Mouse (Mus musculus) cortical plate, adult 2 months (tissue): Measurements from ENCODE around the gene Tmem104. TPM values are rescaled to one million over a fixed set of nuclear protein-coding genes. Genes with fewer than 3 reads are reported as not detected.

ENCODE experiments used
- H3K27ac ChIP-seq: fragments of 200-500 bp; 2 replicates; pipeline ENCODE4 v1.5.1; 2012; ENCODE audit warnings: low read length, control low read depth, inconsistent platforms; ENCODE audit not compliant: insufficient read depth
- H3K4me1 ChIP-seq: fragments of 200-500 bp; 2 replicates; pipeline ENCODE4 v1.6.1; 2011; ENCODE audit warnings: low read length; ENCODE audit not compliant: control insufficient read depth, insufficient read depth
- H3K4me3 ChIP-seq: fragments of 200-500 bp; 2 replicates; pipeline ENCODE4 v1.5.1; 2011; ENCODE audit warnings: mild to moderate bottlenecking, low read length, control low read depth; ENCODE audit not compliant: insufficient read depth
- CTCF ChIP-seq: fragments of 200-500 bp; IDR thresholded peaks from 2 replicates; pipeline ENCODE4 v1.5.1; 2011; ENCODE audit warnings: mild to moderate bottlenecking, control low read depth, low read length; ENCODE audit not compliant: insufficient read depth; ENCODE audit errors: extremely low read depth
- POLR2A ChIP-seq: fragments of 200-500 bp; IDR thresholded peaks from 2 replicates; pipeline ENCODE4 v1.6.1; 2011; ENCODE audit warnings: mild to moderate bottlenecking, low read length, control low read depth; ENCODE audit not compliant: insufficient read depth; ENCODE audit errors: extremely low read depth
- polyA plus RNA-seq: library from polyadenylated mRNA; depleted of rRNA; stranded (reverse); fragments of >200 nt; gene quantifications from 2 replicates; pipeline ENCODE4 v1.2.3, GENCODE M21; 2012

Tmem104 gene
- polyA plus RNA-seq, 1 experiment: 10.3 TPM

DNA sequence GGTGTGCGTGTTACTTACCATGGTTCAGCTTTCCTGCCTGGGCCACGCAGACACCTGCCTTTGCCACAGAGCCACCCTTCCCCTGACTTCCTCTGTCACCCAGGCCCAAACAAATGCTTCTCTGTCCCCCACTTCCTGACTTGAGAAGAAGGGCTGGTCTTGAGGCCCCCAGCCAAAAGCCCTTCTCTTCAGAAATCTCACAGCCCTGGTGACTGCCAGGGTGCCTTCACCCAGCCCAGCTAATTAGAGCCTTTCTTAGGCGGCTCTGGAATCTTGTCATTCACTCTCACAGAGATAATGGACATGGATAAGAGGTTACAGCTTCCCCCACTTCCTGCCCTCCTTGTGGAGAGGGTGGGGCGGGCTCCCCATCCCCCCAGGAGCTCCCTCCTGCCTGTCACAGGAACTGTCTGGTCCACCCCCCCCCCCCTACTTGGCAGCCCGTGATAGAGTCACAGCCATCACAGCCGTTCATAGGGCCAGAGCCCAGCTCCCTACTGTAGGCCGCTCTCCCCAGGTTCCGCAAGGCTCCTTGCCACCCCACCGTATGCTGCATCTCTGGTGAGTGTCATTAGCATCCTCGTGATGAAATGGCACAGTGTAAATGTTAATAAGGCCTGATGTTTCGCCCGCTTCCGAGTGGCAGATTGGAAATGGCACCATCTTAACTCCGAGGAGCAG, 39.7 kb downstream of the Tmem104 start:
- Histone ChIP-seq H3K4me3 (no peak overlapping the region), H3K27ac (no peak overlapping the region), H3K4me1 (peaks cover 2% of the 10 kb centered on the region; the same call in 1 of the 2 replicates)
- TF ChIP-seq CTCF (no peak), POLR2A (no peak)

DNA sequence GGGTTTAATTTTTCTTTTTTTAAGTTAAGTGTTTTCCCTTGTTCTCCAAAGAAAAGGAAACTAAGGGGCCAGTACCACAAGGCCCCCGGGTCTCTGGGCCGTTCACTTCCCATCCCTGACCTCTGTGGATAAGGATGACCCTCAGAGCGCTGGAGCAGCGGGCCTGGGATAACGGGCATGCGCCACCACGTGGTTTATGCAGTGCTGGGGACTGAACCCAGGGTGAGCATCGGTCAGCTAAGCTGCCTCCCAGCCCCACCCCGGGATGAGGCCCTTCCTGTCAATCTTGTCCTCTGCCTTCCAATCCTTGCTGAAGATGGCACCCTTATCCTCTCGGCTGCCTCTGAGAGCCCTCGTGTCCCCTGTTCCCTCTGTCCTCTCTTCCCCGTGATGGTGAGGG, 40.4 kb downstream of the Tmem104 start:
- Histone ChIP-seq H3K4me1 (peaks cover 2% of the 10 kb centered on the region; the same call in 1 of the 2 replicates), H3K4me3 (no peak overlapping the region), H3K27ac (no peak overlapping the region)
- no peak for TF ChIP-seq CTCF
- no peak for TF ChIP-seq POLR2A

DNA sequence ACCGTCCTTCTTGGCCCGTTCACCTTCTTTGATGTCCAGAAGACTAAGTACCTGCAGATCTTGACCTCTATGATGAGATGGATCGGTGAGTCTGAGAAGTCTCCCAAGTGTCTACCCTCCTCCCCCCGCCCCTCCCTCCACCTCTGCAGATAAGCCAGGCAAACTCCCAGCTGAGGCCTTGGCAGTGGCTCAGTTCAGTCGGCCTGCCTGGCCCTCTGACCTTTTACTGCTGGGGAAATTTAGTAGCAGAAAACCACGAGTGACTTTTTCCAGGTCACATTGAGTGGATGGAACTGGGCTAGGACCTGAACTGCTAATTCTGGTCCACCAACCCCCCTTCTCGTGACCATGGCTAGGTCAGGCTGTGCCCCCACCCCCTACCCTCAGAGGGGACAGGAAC, 41.1 kb downstream of the Tmem104 start:
- H3K4me1 ChIP-seq: 0 out of 2 replicates have a peak, but pooled peaks cover 2% of the 10 kb centered on the region
- H3K4me3 ChIP-seq: no peak overlapping the region
- TF ChIP-seq POLR2A (no peak), CTCF (no peak)
- H3K27ac ChIP-seq: no peak overlapping the region

DNA sequence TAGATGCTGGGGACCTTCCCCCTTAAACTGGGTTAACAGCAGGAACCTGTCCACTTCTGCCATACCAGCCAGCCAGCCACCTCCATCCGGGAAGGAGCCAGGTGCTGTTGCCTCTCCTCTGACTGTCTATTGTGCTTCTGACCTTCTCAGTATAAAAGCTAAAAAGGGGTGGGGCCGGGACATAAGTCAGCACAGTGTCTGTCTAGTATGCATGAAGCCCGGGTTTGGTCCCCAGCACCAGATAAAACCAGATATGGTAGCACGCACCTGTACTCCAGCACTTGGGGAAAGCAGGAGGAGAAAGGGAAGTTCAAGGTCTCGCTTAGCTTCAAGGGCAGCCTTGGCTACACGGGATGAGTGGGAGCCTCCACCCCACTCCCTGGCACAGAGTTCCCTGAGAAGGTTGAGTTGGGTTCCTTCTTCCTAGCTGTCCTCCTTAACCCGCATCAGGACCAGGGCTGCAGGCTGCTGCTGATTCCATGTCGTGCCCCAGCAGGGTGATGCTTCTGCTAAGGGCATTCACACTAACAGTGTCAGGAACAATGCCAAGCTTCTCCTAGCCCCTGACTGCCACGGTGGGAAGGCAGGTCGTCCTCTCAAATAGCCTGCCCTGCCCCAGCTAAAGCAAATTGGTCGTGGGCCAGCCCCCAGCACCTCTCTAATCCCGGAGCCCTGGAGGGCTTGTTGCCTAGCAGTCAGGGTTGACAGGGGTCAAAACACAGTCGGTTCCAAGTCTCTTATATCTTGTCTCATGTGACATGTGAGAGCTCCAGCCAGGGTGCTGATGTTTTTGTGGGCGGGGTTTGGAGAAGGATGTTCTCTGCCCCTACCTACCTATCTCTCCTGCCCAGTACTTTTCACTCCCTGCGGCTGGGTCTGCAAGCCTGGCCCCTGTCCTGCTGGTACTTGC, 42.0 kb downstream of the Tmem104 start:
- H3K4me1 ChIP-seq: 0 out of 2 replicates have a peak, but pooled peaks cover 2% of the 10 kb centered on the region
- no peak overlapping the region for H3K27ac ChIP-seq
- no peak overlapping the region for H3K4me3 ChIP-seq
- TF ChIP-seq CTCF: no peak
- TF ChIP-seq POLR2A: no peak

DNA sequence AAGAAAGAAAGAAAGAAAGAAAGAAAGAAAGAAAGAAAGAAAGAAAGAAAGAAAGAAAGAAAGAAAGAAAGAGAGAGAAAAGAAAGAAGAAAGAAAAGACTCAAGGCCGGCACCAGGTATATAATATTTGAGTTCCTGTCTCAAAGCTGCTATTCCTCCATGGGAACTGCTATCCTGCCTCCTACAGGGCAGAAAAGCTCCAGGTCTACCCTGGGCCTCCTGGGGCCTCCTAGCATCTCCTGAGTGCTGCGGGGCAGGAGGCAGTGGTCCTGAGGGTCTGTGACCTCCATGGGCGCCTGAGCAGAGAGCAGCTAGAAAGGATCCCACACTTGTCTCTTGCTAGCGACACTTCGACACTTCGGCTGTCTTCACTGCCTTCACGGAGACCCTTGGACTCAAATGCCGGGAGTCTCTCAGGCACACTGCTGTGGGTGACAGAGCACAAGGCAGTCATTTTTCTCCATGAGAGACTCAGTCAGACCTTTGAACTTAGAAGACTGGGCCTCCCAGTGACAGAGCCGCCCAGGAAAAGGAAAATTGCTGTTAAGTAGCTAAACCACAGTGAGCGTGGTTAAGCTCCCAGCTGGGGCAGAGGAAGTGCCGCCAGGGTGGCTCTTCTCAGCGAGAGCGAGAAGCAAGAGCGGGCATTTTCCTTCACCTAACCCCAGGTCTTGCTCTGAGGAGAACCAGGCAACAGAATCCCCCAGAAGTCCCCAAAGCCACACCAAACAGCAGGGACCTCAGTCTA, 44.1 kb downstream of the Tmem104 start:
- Histone ChIP-seq H3K4me1 (0 out of 2 replicates have a peak, but pooled peaks cover 2% of the 10 kb centered on the region), H3K27ac (peak overlapping the region; percentile 64; the same call in 1 of the 2 replicates), H3K4me3 (no peak overlapping the region)
- no peak for TF ChIP-seq POLR2A
- no peak for TF ChIP-seq CTCF

DNA sequence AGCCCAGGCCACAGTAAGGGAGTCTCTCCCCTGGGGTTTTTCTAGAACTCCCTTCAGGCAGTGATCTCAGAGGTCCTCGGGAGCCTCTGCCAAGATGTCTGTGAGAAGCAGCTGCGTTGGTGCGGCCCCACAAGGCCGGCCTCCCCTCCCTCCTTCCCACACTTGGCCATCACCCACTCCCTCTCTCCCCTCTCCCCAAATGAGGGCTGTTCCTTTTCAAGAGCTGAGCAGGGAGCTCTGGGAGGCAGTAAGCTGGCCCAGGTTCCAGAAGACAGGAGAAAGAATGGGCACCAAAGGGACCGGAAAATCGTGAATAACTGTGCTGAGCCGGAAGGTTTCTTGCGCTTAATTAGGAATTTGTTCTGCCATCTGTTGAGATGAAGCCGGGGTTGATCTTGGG, 44.6 kb downstream of the Tmem104 start:
- H3K27ac ChIP-seq: no peak overlapping the region
- TF ChIP-seq POLR2A: no peak
- no peak for TF ChIP-seq CTCF
- no peak overlapping the region for H3K4me3 ChIP-seq
- H3K4me1 ChIP-seq: 0 out of 2 replicates have a peak, but pooled peaks cover 2% of the 10 kb centered on the region

DNA sequence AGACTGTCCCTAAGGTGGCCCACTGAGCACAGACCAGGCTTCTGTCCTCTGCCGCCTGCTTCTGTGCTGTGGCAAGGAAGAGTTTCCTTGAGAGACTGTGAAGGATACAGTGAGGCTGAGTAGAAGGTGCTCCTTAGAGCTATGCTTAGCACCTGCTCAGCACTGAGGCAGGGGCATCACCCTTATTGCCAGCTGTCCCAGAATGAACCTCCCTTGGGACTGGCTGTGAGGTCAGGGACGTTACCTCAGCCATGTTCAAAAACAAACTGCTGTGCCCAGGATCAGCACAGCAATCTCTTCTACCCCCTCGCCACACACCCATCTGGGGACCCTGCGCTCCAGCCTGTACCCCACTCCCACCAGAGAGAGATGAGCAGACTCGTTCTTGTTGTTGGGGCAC, 45.6 kb downstream of the Tmem104 start:
- H3K4me3 ChIP-seq: no peak overlapping the region
- H3K27ac ChIP-seq: 0 out of 2 replicates have a peak overlapping the region, but pooled peaks have one; percentile 43
- H3K4me1 ChIP-seq: no peaks in the 10 kb centered on the region
- no peak for TF ChIP-seq POLR2A
- TF ChIP-seq CTCF: no peak

DNA sequence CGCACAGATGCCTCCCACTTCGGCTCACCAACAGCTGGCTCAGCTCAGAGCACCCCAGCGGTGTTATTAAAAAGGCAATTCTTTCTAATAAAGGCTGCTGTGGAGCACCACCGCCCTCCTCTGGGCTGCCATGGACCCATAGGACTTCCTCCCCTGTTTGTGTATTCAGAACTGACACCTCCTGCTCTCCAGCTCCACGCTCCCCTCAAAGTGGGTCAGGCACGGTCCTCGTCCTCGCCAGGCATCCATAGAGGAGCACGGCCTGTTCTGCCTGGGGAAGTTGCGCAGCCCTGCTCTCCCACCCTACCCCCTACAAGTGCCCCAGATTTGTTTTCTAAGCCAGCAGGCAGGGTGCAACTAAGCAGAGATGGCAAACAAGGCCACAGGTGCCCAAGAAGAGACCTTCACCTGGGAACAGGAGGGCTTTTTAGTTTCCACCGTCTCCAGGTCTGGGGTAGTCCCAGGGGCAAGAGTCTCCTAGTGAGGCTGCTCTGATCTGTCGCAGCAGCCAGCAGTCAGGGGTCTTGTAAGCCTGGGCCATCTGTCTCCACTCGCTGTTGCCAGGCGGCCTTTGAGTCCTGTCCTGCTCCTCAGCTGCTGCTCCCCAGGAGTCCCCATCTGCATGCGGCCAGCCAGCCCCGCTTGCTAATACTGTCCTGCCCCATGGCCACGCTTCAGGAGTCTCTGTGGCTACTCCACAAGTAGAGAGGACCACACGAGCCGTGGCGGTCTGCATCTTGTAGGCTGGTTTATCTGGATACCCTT, 46.4 kb downstream of the Tmem104 start:
- Histone ChIP-seq H3K4me1 (no peaks in the 10 kb centered on the region), H3K4me3 (no peak overlapping the region), H3K27ac (peak overlapping the region; percentile 82)
- TF ChIP-seq POLR2A (no peak), CTCF (peak; percentile 35)
